Mouse (Mus musculus) gastrocnemius, postnatal 14 days (tissue): ENCODE measurements around the gene Ddx43. TPM values are rescaled to one million over a fixed set of nuclear protein-coding genes. Genes with fewer than 3 reads are reported as not detected.
A peak's percentile ranks its signal among the peaks of the same experiment; 100 is the strongest.

Experiments used
- DNase-seq: peaks from one replicate; pipeline ENCODE4 v3.0.0; 2021; ENCODE audit warnings: mixed read lengths
- intact Hi-C: fragments of 180-260 bp; cut with DNase I; formaldehyde crosslinking; loops from one replicate; pipeline ENCODE4 v1.15.1; 2025; ENCODE audit warnings: low total_unique reads
- total RNA-seq, 2 experiments: library from RNA; stranded (reverse); gene quantifications; 2 replicates each; pipeline ENCODE4 v1.2.3; 2021

The Ddx43 gene
- total RNA-seq, 2 experiments from 2014 or later = not detected

DNA sequence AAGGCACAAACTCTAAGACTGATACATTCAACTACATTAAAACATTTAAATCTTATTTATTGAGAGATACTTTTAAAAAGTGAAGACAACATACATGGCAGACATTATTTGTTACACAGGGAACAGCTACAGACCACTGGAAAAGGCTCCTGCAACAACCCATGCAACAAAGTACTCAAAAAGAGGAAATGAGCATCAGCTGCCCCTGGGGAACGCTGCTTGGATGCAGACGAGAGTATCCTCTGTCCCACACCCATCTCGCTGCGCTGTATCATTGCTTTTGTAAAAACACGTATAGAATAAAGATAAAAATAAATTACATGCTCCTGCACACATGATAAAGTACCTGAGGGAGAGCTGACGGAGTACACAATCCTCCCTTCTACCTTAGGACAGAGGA, 34.9 kb downstream of the Ddx43 start:
- intact Hi-C loops = no loop called here
- DNase-seq = no peak

DNA sequence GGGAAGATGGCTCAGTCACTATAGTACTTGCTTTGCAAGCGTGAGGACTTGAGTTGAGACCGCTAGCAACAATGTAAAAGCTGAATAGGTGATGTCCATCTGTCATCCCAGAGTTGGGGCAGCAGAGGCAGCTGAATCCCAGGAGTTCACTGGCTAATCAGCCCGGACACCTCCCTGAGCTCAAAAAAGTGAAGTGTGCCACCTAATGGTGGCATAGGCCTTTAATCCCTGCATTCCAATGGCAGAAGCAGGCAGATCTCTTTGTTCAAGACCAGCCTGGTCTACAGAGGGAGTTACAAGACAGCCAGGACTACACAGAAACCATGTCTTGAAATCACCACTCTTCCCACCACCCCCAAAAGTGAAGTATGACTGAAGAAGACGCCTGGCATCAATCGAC, 36.9 kb downstream of the Ddx43 start:
- intact Hi-C loops = no loop called here
- no peak for DNase-seq

DNA sequence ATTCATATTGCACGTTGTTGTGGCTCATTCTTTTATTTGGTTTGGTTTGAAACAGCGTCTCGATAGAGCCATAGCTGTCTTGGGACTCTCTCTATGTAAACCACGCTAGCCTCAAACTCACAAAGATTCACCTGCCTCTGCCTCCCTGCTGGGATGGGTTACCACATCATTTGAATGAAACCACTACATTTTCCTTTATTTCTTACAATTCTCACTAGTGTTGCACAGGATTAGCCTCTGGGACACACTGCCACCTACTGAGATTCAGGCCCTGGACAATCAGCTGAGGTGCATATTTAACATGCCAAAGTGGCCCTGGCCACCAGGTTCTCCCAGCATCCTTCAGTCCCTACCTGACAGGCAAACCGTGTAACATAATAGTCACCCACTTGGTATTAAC, 43.8 kb downstream of the Ddx43 start:
- DNase-seq = no peak
- intact Hi-C loops = no loop called here

DNA sequence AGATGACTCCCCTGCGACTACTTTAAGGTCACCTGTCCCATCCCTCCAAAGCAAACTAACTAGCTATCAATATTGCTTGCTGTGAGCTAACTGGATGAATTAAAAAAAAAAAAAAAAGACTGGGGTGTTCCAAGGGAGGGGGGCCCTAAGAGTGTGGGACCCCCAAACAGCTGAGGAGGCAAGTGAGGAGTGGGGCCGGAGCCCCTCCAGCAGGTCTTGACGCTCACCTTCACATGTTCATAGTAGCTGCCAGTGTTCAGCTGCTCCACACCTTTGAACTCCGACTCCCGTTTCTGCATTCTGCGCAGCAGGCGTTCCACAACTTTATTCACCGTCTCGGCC, 46.6 kb downstream of the Ddx43 start:
- intact Hi-C loops = no loop called here

DNA sequence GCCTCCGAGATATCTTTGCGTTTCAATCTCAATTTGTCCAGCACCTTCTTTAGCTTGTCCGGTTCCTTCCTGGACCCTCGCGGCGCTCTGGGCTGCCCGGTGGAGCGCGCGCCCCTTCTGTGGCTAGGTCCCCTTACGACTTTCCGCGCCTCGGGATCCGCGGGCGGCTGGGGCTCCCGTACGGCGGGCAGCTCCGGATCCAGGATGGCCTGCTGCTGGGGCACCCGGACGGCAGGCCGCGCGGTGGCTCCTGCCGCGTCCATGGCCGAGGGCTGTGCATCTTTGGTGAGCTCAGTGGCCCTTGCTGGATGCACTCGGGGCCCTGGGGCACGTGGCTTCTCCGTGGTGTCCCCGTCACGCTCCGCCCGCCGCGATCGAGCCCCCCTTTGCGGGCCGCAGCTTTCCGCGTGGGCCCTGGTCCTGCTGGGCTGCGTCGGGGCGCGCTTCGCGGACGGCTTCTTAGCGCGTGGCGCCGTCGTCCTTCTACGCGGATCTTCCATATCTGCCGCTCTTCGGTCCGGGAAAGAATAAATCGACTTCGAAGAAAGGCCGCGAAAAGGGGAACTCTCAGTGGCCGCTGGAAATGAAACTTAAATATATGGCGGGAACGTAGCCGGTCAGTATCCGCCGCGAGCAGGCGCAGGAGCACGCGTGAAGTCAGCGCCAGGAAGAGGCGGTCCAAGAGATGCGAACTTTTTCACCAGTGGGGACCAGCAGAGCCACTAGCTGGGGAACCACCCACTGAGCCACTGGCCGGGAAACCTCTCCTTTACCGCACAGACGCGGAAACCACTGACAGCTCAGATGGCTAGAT, 47.2 kb downstream of the Ddx43 start, which contains the start of gene Cgas:
Gene Cgas, minus strand, starts transcription at position 659 of the 814 bp plus-strand sequence.
- peak; percentile 62 for DNase-seq
- intact Hi-C loops = no loop called here

More for the DNA sequence above, 46.6 kb downstream of the Ddx43 start:
- no peak for DNase-seq

DNA sequence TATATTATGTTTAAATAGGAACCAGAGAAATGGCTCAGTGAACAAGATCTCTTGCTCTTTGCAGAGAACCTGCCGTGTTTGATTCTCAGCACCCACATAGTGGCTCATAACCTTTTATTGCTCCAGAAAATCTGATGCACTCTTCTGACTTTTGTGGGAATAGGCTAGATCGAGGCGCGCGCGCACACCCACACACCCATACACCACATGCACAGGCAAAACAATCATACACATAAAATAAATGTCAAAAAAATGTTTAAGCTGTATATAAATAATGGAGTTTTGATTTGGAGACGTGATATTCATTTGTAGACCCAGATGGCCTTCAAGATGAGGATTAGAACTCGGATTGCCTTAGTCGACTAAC, 52.0 kb downstream of the Ddx43 start:
- no peak for DNase-seq
- intact Hi-C loops = no loop called here

DNA sequence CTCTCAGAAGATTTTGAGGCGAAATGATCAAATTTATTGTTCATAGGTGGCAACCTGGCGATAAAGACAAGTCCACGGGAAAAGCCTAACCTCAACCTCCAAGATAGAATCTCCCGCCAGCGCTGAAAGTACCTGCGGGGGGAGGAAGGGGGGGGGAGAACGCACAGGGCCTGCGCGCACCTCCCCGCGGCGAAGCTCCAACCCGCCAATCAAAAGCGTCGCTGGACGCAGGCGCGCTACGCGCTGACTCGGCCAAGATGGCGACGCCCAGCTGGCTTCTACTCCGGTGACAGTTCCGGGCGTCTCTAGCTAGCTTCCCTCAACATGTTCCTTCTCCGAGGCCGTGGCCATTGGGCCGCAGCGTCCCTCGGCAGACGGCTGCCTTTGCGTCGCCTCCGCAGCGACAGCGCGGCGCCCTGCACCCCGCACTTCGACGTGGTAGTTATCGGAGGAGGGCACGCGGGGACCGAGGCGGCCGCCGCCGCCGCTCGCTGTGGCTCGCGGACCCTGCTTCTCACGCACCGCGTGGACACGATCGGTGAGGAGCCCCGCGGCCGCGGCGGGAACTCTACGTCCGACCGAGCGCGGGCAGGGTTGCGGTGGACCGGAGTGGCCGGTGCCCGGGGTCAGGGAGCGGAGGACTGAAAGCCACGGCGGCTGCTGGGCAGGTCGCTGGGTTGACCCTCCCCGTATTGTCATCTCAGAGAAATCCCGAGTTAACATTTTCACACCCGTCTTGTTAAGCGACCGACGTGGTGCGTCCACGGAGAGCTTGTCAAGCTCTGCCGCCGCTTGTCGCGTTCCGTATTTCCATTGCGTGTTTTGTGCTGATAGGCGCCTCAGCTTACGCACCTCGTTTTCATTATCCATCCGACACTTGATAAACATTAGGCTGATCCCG, 52.6 kb downstream of the Ddx43 start, which contains the start of the genes Mto1 and Gm17324:
Gene Mto1, plus strand, starts transcription at position 236 of the 901 bp plus-strand sequence.
Gene Gm17324, minus strand, starts transcription at position 814 of the 901 bp plus-strand sequence.
- intact Hi-C loops = no loop called here
- peak; percentile 88 for DNase-seq

DNA sequence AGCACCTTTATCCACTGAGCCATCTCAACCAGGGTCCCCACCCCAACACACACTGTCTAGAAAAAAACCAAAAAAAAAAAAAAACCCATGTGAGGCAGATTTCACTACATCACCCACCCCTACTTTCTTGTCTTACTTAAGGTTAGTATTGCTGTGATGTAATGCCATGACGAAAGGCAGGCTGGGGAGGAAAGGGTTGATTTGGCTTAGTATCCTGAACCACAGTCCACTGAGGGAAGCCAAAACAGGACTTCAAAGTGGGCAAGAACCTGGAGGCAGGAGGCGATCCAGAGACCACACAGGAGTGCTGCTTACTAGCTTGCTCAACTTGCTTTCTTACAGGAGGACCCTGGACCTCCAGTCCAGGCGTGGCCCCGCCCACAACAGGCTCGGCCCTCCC, 54.8 kb downstream of the Ddx43 start:
- intact Hi-C loops = no loop called here
- no peak for DNase-seq

DNA sequence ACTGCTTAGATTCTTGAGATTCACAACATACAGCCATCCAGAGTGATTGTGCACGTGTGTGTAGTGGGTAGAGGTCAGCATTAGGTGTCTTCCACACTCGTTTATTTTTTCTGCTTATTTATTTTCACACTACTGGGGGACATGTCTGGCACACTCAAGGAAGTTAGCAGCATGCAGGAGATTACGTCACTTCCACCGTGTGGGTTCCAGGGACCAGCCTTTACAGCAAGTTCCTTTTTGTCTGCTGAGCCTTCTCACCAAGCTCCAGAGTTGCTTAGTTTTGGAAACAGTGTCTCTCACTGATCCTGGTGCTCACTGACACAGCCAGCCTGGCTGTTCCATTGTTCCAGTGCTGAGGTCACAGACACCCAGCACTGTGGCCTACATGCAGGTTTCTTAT, 55.8 kb downstream of the Ddx43 start:
- intact Hi-C loops = no loop called here

DNA sequence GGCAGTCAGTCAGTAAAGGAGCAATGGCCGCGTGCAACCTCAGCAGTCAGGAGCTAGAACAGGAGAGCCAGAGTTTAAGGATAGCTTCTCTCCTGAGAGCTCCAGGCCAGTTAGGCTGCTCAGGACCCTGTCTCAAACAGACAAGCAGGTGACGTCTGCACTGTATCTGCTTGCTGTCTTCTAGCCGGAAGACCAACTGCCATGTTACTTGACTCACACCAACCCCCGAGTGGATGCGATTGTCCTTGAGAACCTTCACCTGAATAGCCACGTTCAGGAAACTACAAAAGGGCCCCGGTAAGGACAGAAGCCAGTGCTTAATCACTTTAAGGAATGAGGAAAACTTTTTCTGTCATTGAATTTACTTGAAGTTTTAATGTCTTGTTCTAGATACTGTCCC, 61.4 kb downstream of the Ddx43 start:
- no peak for DNase-seq
- intact Hi-C loops = no loop called here

More for the DNA sequence above, 55.8 kb downstream of the Ddx43 start:
- no peak for DNase-seq

DNA sequence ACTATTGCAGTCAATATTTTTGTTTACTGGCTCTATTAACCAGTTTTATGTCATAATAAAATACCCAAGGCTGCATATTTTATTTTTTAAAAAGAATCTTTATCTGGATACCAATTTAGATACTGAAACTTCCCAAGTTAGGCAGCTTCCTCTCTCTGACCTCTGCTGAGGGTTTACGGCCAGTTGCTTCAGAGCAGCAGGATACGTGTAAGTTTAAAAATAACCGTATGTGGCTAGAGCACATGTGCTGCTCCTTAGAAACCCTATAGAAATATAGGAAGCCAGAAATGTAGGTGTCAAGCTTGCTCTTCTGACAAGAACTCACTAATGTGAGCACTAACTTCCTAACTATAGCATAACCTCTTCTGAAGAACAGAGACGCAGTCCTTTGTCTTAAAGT, 67.8 kb downstream of the Ddx43 start:
- no peak for DNase-seq
- intact Hi-C loops = no loop called here

DNA sequence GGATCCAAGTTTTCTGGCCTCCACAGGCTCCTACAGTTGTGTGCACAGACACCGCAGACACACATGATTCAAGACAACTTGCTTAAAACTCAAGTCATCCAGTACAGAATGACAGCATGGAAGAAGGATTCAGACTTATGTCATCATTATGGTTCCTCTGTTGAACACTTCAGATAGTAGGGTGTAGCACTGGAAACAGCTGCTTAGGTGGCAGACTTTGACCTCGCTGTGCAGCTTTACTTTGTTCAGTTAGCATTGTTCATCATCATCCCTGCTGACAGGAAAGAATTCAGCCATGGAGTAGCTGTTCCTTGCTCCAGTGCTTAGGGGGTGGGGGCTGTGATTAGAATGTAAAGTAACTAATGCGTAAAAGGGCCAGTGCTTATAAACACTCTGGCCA, 70.1 kb downstream of the Ddx43 start:
- no peak for DNase-seq

More for the DNA sequence above, 70.1 kb downstream of the Ddx43 start:
- intact Hi-C loops = no loop called here

Other genes with a start within 250 kb of the Ddx43 start
- gene Gsta4, start 213.0 kb upstream of the Ddx43 start, total RNA-seq = 10 to 100 TPM; 10.9 to 12.1 TPM
- not detected for gene Gsta1, start 165.1 kb upstream of the Ddx43 start, total RNA-seq
- gene Gm3776, start 138.6 kb upstream of the Ddx43 start, total RNA-seq = not detected
- not detected for gene Gm10639, start 105.9 kb upstream of the Ddx43 start, total RNA-seq
- gene Omt2a, start 81.0 kb upstream of the Ddx43 start, total RNA-seq = not detected
- gene Omt2b, start 68.2 kb upstream of the Ddx43 start, total RNA-seq = not detected
- not detected for gene Gsta2, start 40.0 kb upstream of the Ddx43 start, total RNA-seq
- not detected for gene Dppa5a, start 27.6 kb upstream of the Ddx43 start, total RNA-seq
- under 1 TPM in 1 of 2 experiments, not detected in 1; 0.11 TPM for gene Ooep, start 17.1 kb upstream of the Ddx43 start, total RNA-seq
- gene Cgas, start 47.5 kb downstream of the Ddx43 start, total RNA-seq = under 1 TPM; 0.29 to 0.31 TPM
- 10 to 100 TPM; 14.4 to 17.3 TPM for gene Mto1, start 52.4 kb downstream of the Ddx43 start, total RNA-seq
- gene Gm17324, start 53.0 kb downstream of the Ddx43 start, total RNA-seq = not detected
- 1,000 to 10,000 TPM; 1,398 to 1,669 TPM for gene Eef1a1, start 93.4 kb downstream of the Ddx43 start, total RNA-seq
- gene Slc17a5, start 192.3 kb downstream of the Ddx43 start, total RNA-seq = 1 to 10 TPM; 3.9 to 4.6 TPM
- 1 to 10 TPM; 5.7 to 6.1 TPM for gene Cd109, start 219.8 kb downstream of the Ddx43 start, total RNA-seq